8 mouse cellular contexts compared by ENCODE assay signal in the genomic region with DNA sequence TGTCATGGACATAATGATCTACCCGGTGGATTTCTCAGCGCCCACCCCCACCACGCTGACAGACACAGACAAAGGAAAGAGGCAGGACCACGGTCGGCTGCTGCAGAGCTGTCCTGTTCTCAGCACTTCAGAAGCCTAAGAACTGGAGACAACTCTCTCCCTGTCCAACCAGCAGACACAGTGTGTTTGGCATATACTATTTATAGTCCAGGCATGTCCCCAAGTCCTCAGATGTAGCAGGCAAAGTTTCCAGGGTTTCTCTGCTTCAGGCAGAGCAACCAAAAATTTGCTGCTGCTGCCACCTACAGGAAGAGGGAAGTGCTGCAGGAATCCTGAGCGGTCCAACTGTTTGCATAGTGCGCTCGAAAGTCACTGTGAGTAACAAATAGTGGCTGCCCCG. TPM values are rescaled to one million over a fixed set of nuclear protein-coding genes. Genes with fewer than 3 reads are reported as not detected.
A peak's percentile ranks its signal among the peaks of the same experiment; 100 is the strongest.
DNase-seq lines count a peak whose midpoint lies in the region; ATAC-seq and TF ChIP-seq lines count a peak whose summit lies in the region.

No protein-coding gene starts in this region.

- no peak for TF ChIP-seq POLR2A in CH12.LX (IDR thresholded peaks at IDR 0.05; ENCODE audit: low read depth, low read length)
- no peak for TF ChIP-seq POLR2A in liver, adult 2 months (IDR thresholded peaks at IDR 0.05; ENCODE audit: extremely low read depth, insufficient read depth, low read length)

- H3K36me3 ChIP-seq in CH12.LX (replicated peaks in 1 of 2; ENCODE audit: control insufficient read depth in 1 of 2, insufficient read depth in 1 of 2, low read length in 1 of 2) = no peaks in the 10 kb centered on the region
- H3K36me3 ChIP-seq in liver, adult 2 months (ENCODE audit: control insufficient read depth, insufficient read depth, low read length) = no peaks in the 10 kb centered on the region
- no peaks in the 10 kb centered on the region for H3K36me3 ChIP-seq in neural tube, embryonic 13.5 days

- intact Hi-C loops in gastrocnemius, postnatal 36 days (cut with DNase I) = loop anchor here (1.0 to 5.0 kb wide), 2 partner anchors 197 to 292 kb away; no protein-coding TSS in a partner anchor

- peak; percentile 50 to 91 for TF ChIP-seq CTCF in CH12.LX (conservative IDR thresholded peaks at IDR 0.05 in 1 of 2, IDR thresholded peaks at IDR 0.05 in 1 of 2; ENCODE audit: low read depth in 2 of 2, low read length in 2 of 2)
- TF ChIP-seq CTCF in liver, adult 2 months (IDR thresholded peaks at IDR 0.05; ENCODE audit: low read depth, low read length) = peak; percentile 79

- WGBS in liver, adult 2 months = 45% methylated on average over 9 of the region's 9 CpGs
- 35% methylated on average over 9 of the region's 9 CpGs for WGBS in neural tube, embryonic 13.5 days

- H3K9me3 ChIP-seq in CH12.LX (replicated peaks; ENCODE audit: low read length) = no peaks in the 10 kb centered on the region
- H3K9me3 ChIP-seq in neural tube, embryonic 13.5 days = no peaks in the 10 kb centered on the region

- H3K9ac ChIP-seq in CH12.LX (ENCODE audit: insufficient read depth, low read depth) = no peak overlapping the region
- H3K9ac ChIP-seq in liver, adult 2 months (ENCODE audit: low read depth, low read length) = no peak overlapping the region
- H3K9ac ChIP-seq in neural tube, embryonic 13.5 days = no peak overlapping the region

- no peak for TF ChIP-seq EP300 in CH12.LX (IDR thresholded peaks at IDR 0.05; ENCODE audit: low read length)

- ATAC-seq in neural tube, embryonic 13.5 days (ENCODE audit: low read depth) = peak; percentile 77

- no peak overlapping the region for H3K4me3 ChIP-seq in CH12.LX (replicated peaks in 1 of 3; ENCODE audit: low read depth in 2 of 3, low read length in 2 of 3, poor library complexity in 1 of 3)
- H3K4me3 ChIP-seq in liver, adult 2 months (ENCODE audit: insufficient read depth, low read depth, low read length) = no peak overlapping the region
- no peak overlapping the region for H3K4me3 ChIP-seq in neural tube, embryonic 13.5 days

- no peaks in the 10 kb centered on the region for H3K79me2 ChIP-seq in CH12.LX (replicated peaks; ENCODE audit: control insufficient read depth, extremely low read depth, insufficient read depth, poor library complexity, severe bottlenecking)
- no peaks in the 10 kb centered on the region for H3K79me2 ChIP-seq in liver, adult 2 months (ENCODE audit: control insufficient read depth, insufficient read depth, low read length)

- H3K27ac ChIP-seq in CH12.LX (ENCODE audit: insufficient read depth, low read depth) = no peak overlapping the region
- H3K27ac ChIP-seq in liver, adult 2 months (replicated peaks; ENCODE audit: insufficient read depth, low read depth, low read length) = no peak overlapping the region
- no peak overlapping the region for H3K27ac ChIP-seq in neural tube, embryonic 13.5 days (replicated peaks)

- in situ Hi-C loops in CH12.LX (cut with MboI; ENCODE audit: low pct_ligation_motif_present, low pct_unique_long_range_greater_than_20kb, low sequenced_read_pairs) = loop anchor here (10.0 kb wide), 1 partner anchor 199 kb away; no protein-coding TSS in a partner anchor

- H3K4me1 ChIP-seq in CH12.LX (ENCODE audit: control insufficient read depth in 1 of 2, insufficient read depth in 2 of 2) = no peaks in the 10 kb centered on the region
- H3K4me1 ChIP-seq in liver, adult 2 months (ENCODE audit: control insufficient read depth, insufficient read depth, low read length) = peaks cover 2% of the 10 kb centered on the region; the same call in 1 of the 2 replicates
- peaks cover 9% of the 10 kb centered on the region for H3K4me1 ChIP-seq in neural tube, embryonic 13.5 days (replicated peaks)

- no peak overlapping the region for H3K4me2 ChIP-seq in CH12.LX (ENCODE audit: insufficient read depth, low read depth, poor library complexity, severe bottlenecking)
- no peak overlapping the region for H3K4me2 ChIP-seq in neural tube, embryonic 13.5 days

- peak; percentile 93 for TF ChIP-seq RAD21 in CH12.LX (IDR thresholded peaks at IDR 0.05; ENCODE audit: low read depth, low read length)

- dilution Hi-C loops in CH12.LX (cut with MboI; ENCODE audit: extremely low pct_ligation_motif_present, extremely low pct_unique_long_range_greater_than_20kb, low sequenced_read_pairs) = no loop called here

- DNase-seq in CH12.LX (ENCODE audit: extremely low read depth) = peak; percentile 45
- peak; percentile 66 for DNase-seq in adrenal gland, adult 2 months
- peak; percentile 84 for DNase-seq in embryo, embryonic 11 days
- DNase-seq in gastrocnemius, postnatal 36 days = peak; percentile 61 to 63
- DNase-seq in kidney, adult 8-10 months = peak; percentile 21 to 71
- peak; percentile 27 for DNase-seq in liver, adult 2 months (ENCODE audit: extremely low read depth, low read depth, low spot score)
- DNase-seq in urinary bladder, postnatal 36 days (ENCODE audit: low spot score in 2 of 2) = peak; percentile 73

- peaks cover 54% of the 10 kb centered on the region for H3K27me3 ChIP-seq in CH12.LX (replicated peaks)
- H3K27me3 ChIP-seq in liver, adult 2 months (ENCODE audit: control insufficient read depth, insufficient read depth, low read length) = no peaks in the 10 kb centered on the region; the same call in 1 of the 2 replicates
- H3K27me3 ChIP-seq in neural tube, embryonic 13.5 days = no peaks in the 10 kb centered on the region; the same call in 1 of the 2 replicates

TF ChIP-seq in CH12.LX, 34 proteins besides CTCF, POLR2A, EP300 and RAD21:
- peak; percentile 73 for TF ChIP-seq SMC3 (IDR thresholded peaks at IDR 0.05; ENCODE audit: low read depth, low read length)
- TF ChIP-seq NELFE (IDR thresholded peaks at IDR 0.05; ENCODE audit: low read depth, low read length) = peak; percentile 32; the same call in 1 of the 2 replicates
- no peak for TF ChIP-seq POLR2AphosphoS2 (IDR thresholded peaks at IDR 0.05; ENCODE audit: low read depth, low read length)
TF ChIP-seq in CH12.LX: peak in this region for 2.

RNA-seq across cellular contexts. Expression of a gene that starts 11.3 kb away (rescaled TPM):
- not detected in 2 replicates for total RNA-seq in CH12.LX (2012; rRNA removed)
- total RNA-seq in CH12.LX (2014; rRNA removed) = not detected in 2 replicates
- not detected in 2 replicates for polyA plus RNA-seq in CH12.LX (2012; ENCODE audit: insufficient read length, low read depth)
- total RNA-seq in adrenal gland, adult 2 months (2021) = under 1 TPM in 1 of 2 experiments, not detected in 1; 0.21 TPM
- not detected in 2 replicates for polyA plus RNA-seq in adrenal gland, adult 2 months (2012; rRNA removed)
- 1 to 10 TPM; 4.7 to 5.0 TPM for total RNA-seq in gastrocnemius, postnatal 36 days (2021)
- total RNA-seq in liver, adult 2 months (2014; rRNA removed) = not detected in 2 replicates
- polyA plus RNA-seq in liver, adult 2 months (2012; rRNA removed) = not detected in 2 replicates
- polyA plus RNA-seq in neural tube, embryonic 13.5 days (2015; fragmentation: Nextera tagmentation; extraction: Ambion mirVana) = 0.36 and 1.2 TPM in 2 replicates

RNA-seq across cellular contexts. Expression of a gene that starts 51.7 kb away (rescaled TPM):
- total RNA-seq in CH12.LX (2012; rRNA removed) = not detected in 2 replicates
- not detected in 2 replicates for total RNA-seq in CH12.LX (2014; rRNA removed)
- not detected in 2 replicates for polyA plus RNA-seq in CH12.LX (2012; ENCODE audit: insufficient read length, low read depth)
- 1 to 10 TPM; 4.6 to 5.2 TPM for total RNA-seq in adrenal gland, adult 2 months (2021)
- 4.5 and 6.6 TPM in 2 replicates for polyA plus RNA-seq in adrenal gland, adult 2 months (2012; rRNA removed)
- not detected for total RNA-seq in gastrocnemius, postnatal 36 days (2021)
- total RNA-seq in liver, adult 2 months (2014; rRNA removed) = 0.13 TPM in 1 of 2 replicates, not detected in the other
- 0.06 TPM in 1 of 2 replicates, not detected in the other for polyA plus RNA-seq in liver, adult 2 months (2012; rRNA removed)
- 87.0 and 97.2 TPM in 2 replicates for polyA plus RNA-seq in neural tube, embryonic 13.5 days (2015; fragmentation: Nextera tagmentation; extraction: Ambion mirVana)

Comparison
In these comparisons a context has a peak if more than half of its experiments do, and no peak if none do; other contexts are left out.
1. DNase-seq: peak in every context shown above with its lines; median percentile 84 in embryo, embryonic 11 days; 73 in urinary bladder, postnatal 36 days; 66 in adrenal gland, adult 2 months; 62 in gastrocnemius, postnatal 36 days; 46 in kidney, adult 8-10 months; 45 in CH12.LX; 27 in liver, adult 2 months.